Mouse (Mus musculus): ENCODE results near the gene Il13ra1.

The Il13ra1 gene

DNA sequence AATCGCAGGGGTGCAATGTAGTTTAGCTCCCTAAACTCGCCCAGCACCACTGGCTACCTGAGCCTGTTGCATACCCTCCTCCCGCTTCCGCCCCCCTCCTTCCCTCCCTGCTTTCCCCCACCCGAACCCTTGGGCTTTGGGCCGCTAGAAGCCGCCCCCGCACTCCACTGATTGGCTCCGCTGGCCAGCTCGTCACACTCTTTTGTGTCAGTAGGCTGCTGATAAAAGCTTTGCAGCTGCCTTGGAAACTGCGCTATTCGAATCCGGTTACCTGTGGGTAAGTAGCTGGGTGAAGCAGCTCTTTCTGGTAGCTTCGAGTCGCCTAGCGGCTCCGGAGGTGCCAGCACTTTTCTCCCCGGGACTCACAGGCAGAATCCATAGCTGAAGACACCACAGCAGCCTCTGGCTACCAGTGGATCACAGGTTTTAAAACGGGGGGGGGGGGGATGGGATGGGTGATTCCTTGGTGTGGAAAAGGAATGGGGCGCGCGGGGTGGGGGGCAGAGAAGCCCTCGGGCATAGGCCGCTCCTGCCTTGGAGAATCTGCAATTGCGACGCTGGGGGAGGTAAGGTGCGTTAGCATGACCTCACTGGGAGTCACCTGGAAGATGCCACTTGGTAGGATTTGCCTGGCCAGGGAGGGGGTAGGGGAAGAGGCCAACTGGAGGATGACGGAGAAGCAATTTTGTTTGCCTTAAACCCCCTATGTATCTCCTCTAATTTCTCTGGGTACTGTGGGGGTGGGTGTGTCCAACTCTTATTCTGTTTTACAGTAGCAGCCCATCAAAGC is 84.0 kb downstream of the Il13ra1 start, which contains the start of gene Zcchc12:
Gene Zcchc12, plus strand, starts transcription at position 169 of the 790 bp plus-strand sequence.
- peak; percentile 1 for DNase-seq (ENCODE audit: low spot score)

DNA sequence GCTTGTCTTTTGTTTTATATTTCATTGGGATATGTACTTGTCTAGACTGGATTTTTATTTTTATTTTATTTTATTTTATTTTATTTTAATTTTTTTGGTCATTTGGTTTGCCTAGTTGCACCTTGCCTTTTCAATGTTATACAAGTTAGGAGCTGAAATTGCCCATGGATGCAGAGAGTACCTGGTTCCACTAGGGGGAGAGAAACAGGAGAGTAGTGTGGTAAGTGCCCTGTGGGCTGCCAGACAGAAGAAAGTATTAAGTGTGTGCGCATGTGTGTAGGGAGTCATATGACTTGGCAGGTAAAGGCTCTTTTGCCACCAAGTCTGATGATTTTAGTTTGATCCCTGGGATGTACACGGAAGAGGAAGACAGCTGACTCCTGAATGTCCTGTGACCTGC is 97.6 kb downstream of the Il13ra1 start:
- DNase-seq (ENCODE audit: low spot score): no peak

DNA sequence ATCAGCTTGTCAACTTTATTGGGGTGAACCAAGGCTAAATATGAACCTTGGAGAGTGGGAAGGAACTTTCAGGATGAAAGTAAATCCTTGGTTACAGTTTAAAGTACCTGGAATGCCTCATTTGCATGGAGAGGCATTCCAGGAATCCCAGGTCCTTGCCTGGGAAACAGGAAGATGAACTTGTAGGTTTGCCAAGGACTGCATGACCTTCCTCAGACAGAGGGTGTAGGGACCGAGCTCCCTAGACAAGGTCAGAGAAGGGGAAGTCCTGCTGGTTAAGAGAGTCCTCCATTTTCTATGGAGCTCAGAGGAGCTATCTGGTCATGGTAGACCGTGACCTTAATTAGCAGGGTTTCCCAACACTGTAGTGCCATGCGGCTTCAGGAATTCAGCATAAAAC is 99.3 kb downstream of the Il13ra1 start:
- no peak for DNase-seq (ENCODE audit: low spot score)
